Mouse (Mus musculus) lung, adult 2 months (tissue): ENCODE data around the gene Cacna2d1.

Experiments used
- CTCF ChIP-seq: fragments of 200-500 bp; IDR thresholded peaks from 2 replicates; pipeline ENCODE4 v1.5.1; 2011; ENCODE audit warnings: mild to moderate bottlenecking, low read length, control low read depth; ENCODE audit not compliant: insufficient read depth
- POLR2A ChIP-seq: fragments of 200-500 bp; IDR thresholded peaks from 2 replicates; pipeline ENCODE4 v1.6.1; 2011; ENCODE audit warnings: low read depth, mild to moderate bottlenecking, control low read depth, low read length, borderline replicate concordance; ENCODE audit errors: extremely low read depth

DNA sequence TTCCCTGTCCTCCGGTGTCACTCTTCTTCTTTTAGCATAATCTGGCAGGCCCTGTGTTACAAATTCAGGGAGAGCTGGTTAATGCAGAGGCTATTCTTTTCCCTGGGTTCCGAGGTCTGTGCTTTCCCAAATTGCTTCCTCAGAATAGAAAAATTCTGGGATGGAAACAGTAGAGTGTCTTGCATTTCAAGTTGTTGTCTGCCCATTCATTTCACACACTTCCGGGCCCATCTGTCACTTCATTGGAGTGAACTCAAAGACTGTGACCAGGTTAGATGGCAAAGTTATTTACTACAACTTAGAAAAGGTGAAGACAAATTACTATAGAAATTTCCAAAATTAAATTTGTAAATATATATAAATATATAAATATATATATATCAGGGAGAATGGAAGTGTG, 62.7 kb downstream of the Cacna2d1 start:
- TF ChIP-seq POLR2A = no peak
- no peak for TF ChIP-seq CTCF
